Mouse (Mus musculus): Measurements from ENCODE around the gene Cyld.
"Not testable (repeated sequence)": the region's sequence is repeated elsewhere in the genome, so short reads cannot be mapped to it uniquely, and the experiment has no call there.

Cyld gene

DNA sequence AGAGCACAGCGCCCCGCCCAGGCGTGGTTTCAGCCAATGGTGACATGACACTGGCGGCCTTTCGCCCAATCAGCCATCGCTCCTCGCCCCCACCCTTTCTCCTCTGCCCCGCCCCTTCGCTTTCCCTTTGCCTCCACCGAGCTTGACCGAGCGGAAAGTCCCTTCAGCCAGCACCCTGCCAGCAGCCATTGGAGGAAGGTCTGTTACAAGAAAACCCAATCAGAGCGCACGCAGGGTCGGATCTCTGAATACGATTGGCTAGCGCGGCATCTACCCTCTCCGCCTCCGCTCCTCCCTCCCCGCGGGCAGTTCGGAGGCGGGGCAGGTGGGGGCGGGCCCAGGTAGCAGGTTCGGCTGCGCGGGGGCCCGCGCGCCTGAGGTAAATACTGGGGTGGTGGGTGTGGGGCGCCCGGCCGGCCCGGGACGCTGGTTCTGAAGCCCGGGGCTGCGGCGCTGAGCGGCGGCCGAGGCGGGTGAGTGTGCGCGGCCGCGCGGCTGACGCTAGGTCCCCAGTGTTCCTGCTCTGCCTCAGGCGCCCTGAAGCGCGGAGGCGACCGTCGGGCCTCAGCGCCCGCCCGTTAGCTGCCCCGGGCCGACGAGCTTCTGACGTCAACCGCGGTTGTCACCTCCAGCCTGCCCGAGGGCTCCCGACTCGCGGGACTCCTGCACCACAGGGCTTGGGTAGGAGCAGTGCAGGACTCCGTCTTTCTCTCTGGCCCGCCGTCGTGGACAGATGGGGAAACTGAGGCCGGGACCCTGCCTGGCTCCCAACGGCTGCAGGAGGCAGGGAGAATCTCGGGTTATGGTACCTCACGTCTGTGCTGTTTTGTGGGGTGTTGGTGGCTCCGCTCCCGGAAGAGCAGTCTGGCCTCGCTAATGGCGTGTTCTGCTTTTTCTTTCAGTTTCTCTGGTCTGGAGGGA is at the start of gene Cyld:
TSS of gene Cyld (plus strand) at position 308 of the 921 bp plus-strand sequence.
- peak; percentile 98 for DNase-seq

DNA sequence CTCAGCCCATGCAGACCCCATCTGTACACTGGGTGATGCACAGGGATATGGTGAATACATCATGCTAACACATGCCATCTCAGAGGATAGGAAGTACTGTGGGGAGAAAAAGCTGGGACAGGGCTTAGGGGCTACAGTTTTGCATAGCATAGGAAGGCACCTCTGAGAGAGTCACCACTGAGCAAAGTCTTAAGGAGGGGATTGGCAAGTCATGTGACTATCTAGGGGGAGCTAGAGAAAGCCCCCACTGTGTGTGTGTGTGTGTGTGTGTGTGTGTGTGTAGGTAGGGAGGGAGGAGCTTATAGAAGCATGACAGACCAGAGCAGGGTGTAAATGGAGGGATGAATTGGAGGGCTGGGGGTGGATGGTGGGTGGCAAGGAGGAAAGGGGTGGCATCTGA is 48.5 kb upstream of the Cyld start:
- DNase-seq = no peak

DNA sequence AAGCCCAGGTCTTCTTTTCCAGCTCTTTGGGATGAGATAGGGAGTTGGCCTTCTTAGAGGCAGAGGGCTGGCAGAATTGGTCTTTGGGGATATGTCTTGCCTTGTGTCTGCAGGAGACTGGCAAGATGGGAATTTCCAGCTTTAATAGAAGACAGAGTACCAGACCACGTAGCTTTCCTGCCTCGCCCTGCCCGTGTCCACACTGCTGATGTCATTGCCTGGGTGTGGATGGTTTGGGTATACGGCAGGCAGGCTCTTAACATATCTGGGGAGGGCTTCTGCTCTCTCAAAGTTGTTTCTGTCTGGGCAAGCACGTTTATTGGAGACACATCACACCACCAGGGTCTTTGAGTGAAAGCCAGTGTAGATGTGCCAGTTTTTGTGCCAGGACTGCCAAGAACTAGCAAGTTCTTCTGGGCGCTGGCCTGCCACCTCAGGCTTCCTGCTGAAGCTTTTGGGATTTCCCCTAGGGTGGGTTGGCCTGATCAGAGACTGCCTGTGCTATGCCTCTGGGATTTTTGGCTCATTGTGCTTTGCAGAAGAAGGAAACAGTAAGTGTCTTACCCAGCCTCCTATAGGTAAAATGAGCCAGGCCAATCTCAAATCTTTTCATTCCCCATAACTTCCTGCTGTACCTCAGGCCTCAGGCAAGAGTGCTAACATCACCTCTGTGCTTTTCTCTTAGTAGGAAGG is 46.7 kb upstream of the Cyld start:
- no peak for DNase-seq

DNA sequence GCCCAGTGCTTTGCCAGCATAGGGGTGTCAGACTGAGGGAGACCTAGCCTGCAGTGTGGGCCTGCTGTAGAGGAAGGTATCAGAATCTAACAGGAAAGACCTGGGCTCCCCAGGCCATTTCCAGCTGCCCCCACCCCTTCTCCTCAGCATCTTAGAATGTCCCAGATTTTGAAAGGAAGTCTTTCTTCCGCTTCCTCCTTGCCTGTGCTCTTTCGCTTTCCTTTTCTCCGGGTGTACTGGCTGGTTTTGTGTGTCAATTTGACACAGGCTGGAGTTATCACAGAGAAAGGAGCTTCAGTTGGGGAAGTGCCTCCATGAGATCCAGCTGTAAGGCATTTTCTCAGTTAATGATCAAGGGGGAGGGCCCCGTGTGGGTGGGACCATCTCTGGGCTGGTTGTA is 45.7 kb upstream of the Cyld start:
- DNase-seq = not testable (repeated sequence)

DNA sequence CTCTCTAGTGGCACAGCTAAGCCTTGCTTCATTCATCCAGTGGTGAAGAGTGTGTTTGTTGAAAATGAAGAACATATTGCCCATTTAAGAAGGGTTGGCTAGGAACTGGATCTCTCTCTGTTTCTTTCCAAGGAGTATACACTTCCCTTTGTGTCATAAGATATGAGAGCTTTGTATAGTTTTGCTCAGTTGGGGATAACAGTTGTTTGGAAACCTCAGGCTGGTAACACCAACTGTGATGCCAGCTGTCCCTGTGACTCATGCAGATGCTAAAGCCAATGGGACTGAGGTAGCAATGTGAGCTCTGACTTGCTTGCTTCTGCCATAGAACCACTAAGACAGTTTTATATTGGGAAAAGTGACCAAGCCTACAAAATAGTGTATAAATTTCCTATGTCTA is 41.5 kb upstream of the Cyld start:
- no peak for DNase-seq

DNA sequence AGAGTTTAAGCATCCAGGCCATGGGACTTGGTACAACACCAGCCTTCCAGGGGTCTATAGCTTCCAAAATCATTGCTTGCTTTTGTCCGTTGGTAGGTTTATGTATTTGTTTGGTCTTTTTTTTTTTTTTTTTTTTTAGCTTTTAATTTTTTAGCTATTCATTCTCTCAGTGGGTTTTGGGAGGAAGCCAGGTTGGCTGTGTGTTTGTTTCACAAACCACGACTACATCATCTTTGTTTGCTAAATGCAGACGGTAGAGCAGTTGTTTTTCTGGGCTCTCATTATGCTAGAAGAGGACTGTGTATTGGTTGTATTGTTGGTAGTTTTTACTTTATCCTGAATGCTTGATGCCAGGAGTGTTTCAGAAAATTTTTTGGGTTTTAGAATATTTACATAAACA is 37.0 kb upstream of the Cyld start:
- no peak for DNase-seq

DNA sequence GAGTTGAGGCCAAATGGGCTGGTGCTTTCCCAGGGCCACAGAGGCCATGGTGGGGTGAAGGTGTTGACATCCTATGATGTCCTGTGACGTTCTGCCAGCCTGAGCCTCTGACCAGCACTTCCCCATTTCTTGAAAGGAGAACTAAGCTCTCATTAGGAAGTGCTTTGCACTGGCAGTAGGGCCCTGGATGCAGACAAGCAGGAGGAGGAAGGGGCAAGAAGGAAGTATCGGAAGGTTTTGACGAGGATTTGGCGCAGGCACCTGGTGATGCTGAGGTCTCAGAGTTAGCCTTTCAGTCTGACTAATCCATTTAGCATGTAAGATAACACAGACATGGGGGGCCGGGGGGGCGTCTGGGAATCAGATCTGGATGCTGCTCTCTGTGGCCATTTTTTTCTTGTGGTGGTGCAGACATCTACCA is 34.4 kb upstream of the Cyld start:
- DNase-seq = no peak

DNA sequence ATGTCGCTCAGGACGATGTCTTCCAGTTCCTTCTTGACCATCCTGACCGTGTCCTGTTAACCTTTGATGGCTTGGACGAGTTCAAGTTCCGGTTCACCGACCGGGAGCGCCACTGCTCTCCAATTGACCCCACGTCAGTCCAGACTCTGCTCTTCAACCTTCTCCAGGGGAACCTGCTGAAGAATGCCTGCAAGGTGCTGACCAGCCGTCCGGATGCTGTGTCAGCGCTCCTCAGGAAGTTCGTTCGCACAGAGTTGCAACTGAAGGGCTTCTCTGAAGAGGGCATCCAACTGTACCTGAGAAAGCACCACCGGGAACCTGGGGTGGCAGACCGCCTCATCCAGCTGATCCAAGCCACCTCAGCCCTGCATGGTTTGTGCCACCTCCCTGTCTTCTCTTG is 32.7 kb upstream of the Cyld start:
- no peak for DNase-seq

DNA sequence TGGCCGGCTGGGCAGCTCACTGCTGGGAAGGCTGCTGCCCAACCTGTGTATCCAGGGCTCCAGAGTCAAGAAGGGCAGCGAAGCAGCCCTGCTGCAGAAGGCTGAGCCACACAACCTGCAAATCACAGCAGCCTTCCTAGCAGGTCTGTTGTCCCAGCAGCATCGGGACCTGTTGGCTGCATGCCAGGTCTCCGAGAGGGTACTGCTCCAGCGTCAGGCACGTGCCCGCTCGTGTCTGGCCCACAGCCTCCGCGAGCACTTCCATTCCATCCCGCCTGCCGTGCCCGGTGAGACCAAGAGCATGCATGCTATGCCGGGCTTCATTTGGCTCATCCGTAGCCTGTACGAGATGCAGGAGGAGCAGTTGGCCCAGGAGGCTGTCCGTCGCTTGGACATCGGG is 31.9 kb upstream of the Cyld start:
- DNase-seq = peak; percentile 61

DNA sequence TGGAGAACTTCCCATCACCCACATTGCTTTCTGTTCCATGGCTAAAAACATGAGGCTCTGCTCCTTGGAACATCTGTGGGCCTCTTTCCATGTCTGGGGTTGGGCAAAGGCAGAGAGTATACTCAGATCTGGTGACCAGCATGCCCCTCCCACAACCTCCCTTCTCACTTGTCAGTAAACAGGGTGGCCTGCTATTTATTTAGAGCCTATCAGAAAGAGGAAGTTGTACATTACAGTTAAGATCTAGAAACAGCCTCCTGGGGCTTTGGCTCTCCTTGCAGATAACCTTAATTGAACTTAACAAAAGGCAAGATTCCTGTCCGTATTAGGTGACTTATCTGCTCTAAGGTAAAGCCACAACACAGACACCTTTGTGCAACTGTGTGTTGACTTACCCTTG is 30.4 kb upstream of the Cyld start:
- no peak for DNase-seq

DNA sequence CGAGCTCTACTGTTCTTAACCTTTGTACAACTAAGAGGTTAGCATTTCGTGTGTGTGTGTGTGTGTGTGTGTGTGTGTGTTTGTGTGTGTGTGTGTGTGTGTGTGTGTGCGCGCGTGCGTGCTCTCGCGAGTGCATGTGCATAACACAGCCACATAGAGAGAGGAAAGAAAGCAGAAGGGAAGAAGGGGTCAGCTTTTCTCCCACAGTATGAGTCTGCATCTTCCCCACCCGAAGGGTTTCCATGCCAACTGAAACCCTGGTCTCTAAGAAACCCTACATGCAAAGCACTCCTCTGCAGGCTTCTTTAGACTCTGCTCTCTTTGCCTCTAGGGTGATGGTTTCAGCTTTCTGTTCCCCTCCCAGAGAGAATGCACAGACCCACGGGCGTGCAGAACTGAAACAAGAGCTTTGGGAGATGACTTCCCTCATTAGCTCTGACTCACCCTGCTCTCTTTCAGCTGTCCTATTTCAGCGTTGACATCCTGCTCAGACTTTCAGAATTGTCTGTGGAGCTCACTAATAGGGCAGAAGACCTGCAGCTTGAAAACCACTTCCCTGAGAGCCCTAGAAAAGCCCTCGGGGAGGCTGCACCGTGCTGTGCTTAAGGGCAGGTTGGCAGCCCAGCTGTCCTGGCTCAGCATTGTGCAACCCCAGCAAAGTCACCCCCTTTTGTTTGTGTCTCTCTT is 28.3 kb upstream of the Cyld start:
- DNase-seq = no peak

DNA sequence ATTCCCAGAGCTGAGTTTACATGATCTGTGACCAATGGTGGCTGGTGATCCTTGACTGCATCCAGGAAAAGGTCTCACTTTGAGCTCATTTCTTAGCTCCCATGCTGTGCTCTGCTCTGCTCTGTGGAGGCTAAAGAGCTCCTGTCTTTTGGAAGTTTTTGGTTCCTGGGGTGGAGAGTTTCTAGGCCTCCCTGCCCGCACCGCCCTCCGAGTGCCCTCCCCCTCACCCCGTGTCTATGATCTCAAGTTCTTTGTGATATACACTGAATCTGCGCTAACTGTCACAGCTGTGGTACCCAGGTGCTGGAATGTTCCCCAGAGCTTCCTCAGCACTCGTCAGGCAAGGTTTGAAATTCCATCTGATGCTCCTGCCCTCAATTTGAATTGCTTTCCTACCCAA is 26.0 kb upstream of the Cyld start:
- no peak for DNase-seq

DNA sequence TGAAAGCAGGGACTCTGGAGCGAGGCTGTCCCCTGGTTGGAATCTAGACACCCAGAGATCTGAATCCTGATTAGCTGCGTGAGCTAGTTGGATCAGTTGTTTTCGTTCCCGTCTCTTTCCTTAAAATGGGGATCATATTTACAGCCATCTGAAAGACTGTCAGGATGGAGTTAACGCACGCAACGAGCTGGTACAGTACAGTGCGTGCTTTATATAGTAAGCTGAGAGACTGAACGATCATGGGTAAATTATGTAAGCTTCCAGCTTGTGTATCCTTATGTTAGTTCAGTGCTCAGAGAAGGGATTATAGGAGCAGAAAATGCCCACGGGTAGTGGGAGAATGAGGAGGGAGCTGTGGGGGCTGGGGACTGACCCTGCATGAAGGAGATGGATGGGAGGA is 25.3 kb upstream of the Cyld start:
- DNase-seq = no peak

DNA sequence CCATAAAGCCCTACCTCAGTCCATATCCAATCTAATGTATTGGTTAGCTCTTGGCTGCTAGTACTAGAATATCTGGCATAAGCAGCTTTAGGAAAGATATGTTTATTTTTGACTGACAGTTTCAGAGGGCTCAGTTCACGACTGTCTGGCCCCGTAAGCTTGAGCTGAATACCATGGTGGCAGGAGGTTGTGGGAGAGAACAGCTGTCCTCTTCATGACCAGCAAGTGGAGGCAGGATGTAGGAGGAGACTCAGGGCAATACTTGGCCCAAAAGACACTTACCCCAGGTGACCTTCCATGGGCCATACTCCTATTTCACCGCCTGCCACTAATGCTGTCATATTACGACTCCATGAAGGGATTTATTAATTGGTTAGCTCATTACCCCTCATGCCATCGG is 23.0 kb upstream of the Cyld start:
- no peak for DNase-seq

DNA sequence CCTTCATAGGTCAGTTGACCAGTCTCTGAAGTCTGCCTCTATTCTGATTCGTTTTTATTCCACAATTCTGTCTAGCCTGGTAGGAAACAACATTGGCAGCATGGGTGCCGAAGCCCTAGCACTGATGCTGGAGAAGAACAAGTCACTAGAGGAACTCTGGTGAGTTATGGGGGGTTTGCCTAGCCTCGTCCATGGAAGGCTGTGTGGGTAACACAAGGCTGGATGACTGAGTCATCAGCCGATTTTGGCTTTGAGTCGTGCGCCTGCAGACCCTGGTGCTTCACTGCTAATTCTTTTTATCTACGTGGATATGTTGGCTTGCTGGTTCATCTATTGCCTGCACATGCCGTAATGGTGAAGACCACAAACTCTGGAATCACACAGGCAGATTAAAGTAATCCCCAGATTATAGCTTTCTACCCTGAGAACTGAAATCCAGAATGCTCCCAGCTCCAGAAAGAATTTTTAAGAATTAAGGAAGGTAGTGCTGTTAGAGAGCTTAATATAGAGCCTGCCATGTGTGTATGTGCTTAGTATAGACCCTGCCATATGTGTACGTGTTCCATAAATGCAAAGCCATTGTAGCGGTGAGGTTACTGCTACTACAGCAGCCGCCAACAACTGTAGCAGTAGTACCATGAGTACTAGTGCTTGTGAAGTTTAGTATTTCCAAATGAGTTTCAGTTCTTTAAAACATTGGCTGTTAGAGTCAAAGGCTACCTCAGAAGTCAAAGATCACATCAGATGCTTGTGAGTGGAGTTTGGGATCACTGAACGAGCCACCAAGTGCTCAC is 21.3 kb upstream of the Cyld start:
- DNase-seq = no peak

DNA sequence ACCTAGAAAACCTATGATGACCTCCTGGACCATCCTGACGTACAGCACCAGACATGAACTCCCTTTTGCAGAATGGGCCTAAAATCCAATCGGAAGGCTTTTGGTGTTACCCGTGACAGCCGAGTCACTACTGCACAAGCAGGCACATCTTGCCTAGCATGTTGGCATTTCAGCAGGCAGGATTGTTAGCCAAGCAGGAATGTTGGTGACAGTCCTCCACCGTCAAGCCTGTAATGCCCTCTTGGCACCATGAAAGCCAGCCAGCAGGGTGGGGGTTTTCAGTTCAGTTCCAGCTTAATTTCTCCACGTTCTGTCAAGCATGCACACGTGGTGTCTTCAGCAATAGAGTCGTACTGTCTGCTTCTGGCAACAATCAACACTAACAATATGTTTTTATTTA is 19.8 kb upstream of the Cyld start:
- no peak for DNase-seq

DNA sequence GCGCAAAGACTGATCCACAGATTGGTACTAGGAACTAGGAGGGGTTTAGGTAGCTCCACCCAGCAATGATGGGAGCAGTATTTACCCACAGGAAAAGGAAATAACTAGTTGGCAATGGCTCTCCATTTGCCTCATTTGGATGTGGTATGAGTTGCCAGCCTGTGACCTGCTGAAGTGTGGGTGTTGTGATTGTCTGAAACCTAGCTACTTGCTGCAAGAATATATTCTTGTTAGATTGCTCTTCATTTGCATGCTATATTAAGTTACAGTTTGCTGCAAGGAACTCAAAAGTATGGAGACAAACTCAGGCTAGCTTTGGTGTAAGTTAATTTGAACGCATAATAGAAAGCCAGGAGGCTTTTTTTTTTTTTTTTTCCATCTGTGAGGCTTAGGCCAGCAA is 16.3 kb upstream of the Cyld start:
- no peak for DNase-seq

DNA sequence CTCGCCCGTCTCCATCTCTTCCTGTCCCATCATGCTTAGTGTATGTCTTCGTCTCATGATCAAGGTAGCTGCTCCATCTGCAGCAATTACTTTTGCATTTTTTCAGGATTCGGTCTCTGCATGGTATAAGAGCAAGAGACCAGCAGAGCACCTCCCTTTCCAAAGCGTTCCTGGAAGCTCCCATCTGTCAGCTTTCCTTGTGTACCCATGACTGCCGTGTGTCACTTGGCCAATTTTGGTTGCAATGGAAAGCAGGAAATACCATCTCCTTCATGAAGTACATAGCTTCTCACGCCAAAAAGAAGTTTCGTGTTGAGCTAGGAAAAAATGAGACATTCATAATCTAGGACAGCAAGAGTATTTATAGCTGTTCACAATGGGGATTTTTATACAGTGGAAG is 15.8 kb upstream of the Cyld start:
- DNase-seq = no peak

DNA sequence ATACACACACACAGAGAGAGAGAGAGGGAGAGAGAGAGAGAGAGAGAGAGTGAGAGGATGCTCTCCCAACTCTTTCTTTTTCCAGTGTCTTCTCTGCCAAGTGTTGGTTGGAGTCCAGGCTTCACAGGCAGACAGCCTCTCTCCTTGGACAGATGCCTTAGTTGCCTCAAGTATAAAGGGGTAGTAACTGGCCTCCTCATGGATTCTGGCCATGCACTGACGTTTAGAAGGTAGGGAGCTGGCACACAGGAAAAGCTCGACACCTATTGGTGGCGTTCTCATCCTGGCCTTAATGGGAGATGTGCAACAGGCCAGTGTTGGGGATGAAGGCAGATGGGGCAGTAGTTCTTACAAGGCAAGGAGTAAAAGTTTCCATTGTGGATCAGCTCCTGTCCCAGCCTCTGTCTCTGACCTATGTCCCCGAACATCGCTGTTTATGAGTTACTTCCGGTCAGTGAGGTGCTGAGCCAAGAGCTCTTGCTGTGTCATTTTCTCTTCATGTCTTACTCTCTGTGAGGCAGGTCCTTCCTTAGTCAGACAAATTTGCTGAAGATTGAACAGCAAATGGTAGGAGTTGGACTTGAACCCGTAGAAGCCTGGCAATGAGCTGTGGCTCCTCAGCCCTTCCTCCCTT is 13.1 kb upstream of the Cyld start:
- DNase-seq = no peak

DNA sequence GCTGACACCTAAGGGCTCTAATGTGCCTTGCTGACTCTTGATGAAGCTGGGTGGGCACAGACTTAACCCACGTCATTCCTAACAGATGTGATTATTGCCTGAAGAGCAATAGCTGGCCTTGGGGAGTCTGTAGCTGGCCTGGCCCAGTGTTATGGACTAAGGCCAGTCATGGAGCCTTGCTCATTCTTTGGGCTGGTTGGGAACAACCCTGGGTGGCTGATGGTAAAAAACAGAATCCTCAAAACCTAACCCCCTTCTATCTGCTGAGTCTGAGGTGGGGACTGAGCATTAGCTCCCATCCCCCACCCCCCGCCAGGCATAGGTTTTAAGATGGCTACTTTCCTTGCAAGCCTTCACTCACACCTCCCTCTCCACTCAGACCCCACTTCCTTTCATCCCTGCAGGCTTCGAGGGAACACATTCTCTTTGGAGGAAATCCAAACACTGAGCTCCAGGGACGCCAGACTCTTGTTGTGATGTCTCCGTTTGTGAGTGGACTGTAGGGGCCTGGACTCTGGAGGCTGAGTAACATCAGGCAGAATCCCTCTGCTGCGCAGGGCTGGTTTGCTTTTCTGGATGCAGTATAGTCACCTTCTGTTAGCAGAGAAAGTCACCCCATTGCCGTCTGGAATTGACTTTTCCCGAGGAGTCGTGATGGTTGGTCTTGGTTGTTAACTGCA is 10.5 kb upstream of the Cyld start:
- DNase-seq = no peak

DNA sequence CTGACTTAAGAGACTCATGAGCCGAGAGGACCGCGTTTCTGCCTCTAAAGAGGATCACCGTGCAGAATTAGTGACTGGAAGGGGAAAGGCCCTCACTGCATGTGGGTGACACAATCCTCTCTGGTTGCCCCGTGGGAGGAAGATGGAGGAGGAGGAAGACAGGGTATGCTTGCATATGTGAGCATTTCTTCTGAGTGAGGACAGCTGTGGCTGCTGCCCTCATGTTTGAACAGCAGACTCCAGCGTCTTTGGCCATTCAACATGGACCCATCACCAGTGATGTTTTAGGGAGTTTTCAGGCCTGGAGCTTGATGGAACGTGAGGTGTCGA is 10.0 kb upstream of the Cyld start:
- DNase-seq = no peak

DNA sequence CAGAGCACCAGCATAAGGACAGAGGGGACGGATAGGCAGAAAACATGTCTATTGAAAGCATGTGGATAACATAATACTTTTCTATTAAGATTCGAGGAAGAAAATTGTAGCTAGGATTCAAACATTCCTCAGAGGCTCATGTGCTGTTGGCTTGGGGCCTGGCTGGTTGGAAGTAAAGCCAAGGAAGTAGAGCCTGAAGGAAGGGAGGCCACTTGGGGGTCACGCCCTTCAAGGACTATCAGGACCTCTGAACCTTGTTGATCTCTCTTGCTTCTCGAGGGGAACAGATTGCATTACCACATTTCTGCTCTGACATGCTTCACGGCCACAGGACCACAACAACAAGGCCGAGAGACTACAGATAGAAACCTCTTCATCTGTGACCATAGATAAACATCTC is 7.7 kb upstream of the Cyld start:
- DNase-seq = no peak

Measured in cerebellum, adult 8-10 months (tissue).